Mouse (Mus musculus): ENCODE results near the gene Atf7ip. TPM values are rescaled to one million over a fixed set of nuclear protein-coding genes. Genes with fewer than 3 reads are reported as not detected.
A peak's percentile ranks its signal among the peaks of the same experiment; 100 is the strongest.

The Atf7ip gene
- polyA plus RNA-seq, 1 experiment = 110 TPM

DNA sequence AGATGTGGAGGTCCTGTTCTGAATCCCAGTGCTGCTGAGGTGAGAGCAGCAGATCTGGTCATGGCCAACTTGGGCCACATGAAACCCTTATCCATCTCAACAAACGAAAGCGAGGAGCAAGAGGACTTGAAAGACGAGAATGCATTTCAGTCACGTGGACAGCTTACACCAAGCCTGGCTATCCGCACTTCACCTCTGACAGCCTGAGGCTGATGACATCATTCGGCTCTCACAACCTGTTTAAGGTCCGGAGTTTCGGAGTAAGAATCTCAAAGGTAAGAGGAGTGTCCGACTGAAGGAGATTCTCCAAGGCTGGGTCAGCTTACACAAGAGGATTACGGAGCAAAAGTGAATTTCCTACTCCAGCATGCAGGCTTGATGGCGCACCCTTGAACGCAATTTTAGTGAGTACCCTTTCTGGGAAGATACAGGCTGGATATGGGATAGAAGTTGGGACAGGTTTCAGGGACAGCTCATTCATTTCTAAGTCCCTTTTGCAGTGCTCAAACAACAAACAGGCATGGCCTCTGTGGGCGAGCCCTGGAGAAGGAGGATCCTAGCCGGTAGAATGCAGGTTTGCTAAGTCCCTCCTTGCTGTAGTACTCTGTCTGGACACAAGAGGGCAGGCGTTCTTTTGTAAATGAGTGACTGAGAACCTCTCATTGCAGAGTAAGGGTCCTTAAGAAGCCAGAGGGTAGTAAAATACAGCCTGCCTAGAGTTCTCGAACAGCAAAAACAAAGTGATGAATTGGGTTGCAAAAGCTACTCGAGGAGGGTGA, 114.6 kb downstream of the Atf7ip start:
- no peak for TF ChIP-seq POLR2A (IDR thresholded peaks at IDR 0.05; ENCODE audit: insufficient read depth, low read length)
- TF ChIP-seq EP300 (IDR thresholded peaks at IDR 0.05; ENCODE audit: insufficient read depth, low read depth, low read length) = no peak
- peak; percentile 56 for TF ChIP-seq CTCF (IDR thresholded peaks at IDR 0.05; ENCODE audit: low read depth, low read length)
- Histone ChIP-seq H3K4me1 (ENCODE audit: control insufficient read depth, insufficient read depth, low read length) (peaks cover 4% of the 10 kb centered on the region), H3K27me3 (ENCODE audit: control insufficient read depth, insufficient read depth, low read length, poor library complexity, severe bottlenecking) (no peaks in the 10 kb centered on the region), H3K4me3 (ENCODE audit: low read depth, low read length) (no peak overlapping the region), H3K27ac (ENCODE audit: insufficient read depth, low read length) (no peak overlapping the region), H3K9me3 (replicated peaks; ENCODE audit: control insufficient read depth, insufficient read depth, low read length, poor library complexity, severe bottlenecking) (no peaks in the 10 kb centered on the region), H3K9ac (ENCODE audit: low read depth, poor library complexity, severe bottlenecking) (no peak overlapping the region), H3K36me3 (ENCODE audit: control insufficient read depth, insufficient read depth, low read length, poor library complexity, severe bottlenecking) (no peaks in the 10 kb centered on the region)

DNA sequence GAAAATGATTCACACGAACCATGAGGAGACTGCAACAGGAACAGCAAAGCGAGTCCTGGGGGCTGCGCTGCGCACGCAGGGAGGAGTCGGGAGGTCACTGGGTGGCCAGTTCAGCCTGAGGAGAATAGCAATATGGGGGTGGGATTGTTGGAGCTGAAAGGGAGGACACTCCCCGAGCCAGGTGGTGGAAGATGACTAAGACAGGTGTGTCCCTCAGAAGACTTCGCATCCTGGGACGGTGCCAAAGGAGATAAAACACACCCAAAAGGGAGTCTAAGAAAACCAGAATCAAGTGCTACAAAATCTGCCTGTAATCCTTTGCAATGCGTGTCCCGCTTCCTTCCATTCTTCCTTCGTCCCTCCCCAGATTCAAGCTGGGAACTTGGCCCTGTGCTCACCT, 119.5 kb downstream of the Atf7ip start:
- TF ChIP-seq EP300 (IDR thresholded peaks at IDR 0.05; ENCODE audit: insufficient read depth, low read depth, low read length) (peak; percentile 60; the same call in 1 of the 2 replicates), CTCF (IDR thresholded peaks at IDR 0.05; ENCODE audit: low read depth, low read length) (no peak)
- H3K4me3 ChIP-seq (ENCODE audit: low read depth, low read length) = no peak overlapping the region
- no peak overlapping the region for H3K9ac ChIP-seq (ENCODE audit: low read depth, poor library complexity, severe bottlenecking)
- H3K27me3 ChIP-seq (ENCODE audit: control insufficient read depth, insufficient read depth, low read length, poor library complexity, severe bottlenecking) = no peaks in the 10 kb centered on the region
- peaks cover 5% of the 10 kb centered on the region for H3K4me1 ChIP-seq (ENCODE audit: control insufficient read depth, insufficient read depth, low read length)
- no peak overlapping the region for H3K27ac ChIP-seq (ENCODE audit: insufficient read depth, low read length)
- no peaks in the 10 kb centered on the region for H3K36me3 ChIP-seq (ENCODE audit: control insufficient read depth, insufficient read depth, low read length, poor library complexity, severe bottlenecking)
- H3K9me3 ChIP-seq (replicated peaks; ENCODE audit: control insufficient read depth, insufficient read depth, low read length, poor library complexity, severe bottlenecking) = no peaks in the 10 kb centered on the region

DNA sequence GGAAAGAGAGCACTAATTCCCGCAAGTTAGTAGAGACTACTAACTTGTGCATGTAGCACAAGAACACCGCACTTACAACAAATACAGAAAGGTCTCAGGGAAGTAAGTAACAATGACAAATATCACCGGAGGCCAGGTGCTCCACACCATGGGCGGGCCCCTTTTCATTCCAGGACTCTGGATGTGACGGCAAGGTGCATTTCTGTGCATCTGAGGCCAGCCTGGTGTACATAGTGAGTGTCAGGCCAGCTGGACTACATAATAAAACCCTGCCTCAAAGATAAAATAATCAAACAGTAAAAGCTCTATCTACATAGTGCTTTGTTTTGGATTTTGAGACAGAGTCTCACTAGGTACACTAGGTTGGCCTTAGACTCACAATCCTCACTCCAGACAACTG, 123.7 kb downstream of the Atf7ip start:
- Histone ChIP-seq H3K9ac (ENCODE audit: low read depth, poor library complexity, severe bottlenecking) (no peak overlapping the region), H3K4me3 (ENCODE audit: low read depth, low read length) (no peak overlapping the region), H3K4me1 (ENCODE audit: control insufficient read depth, insufficient read depth, low read length) (peaks cover 5% of the 10 kb centered on the region), H3K27ac (ENCODE audit: insufficient read depth, low read length) (no peak overlapping the region), H3K9me3 (replicated peaks; ENCODE audit: control insufficient read depth, insufficient read depth, low read length, poor library complexity, severe bottlenecking) (no peaks in the 10 kb centered on the region), H3K36me3 (ENCODE audit: control insufficient read depth, insufficient read depth, low read length, poor library complexity, severe bottlenecking) (no peaks in the 10 kb centered on the region), H3K27me3 (ENCODE audit: control insufficient read depth, insufficient read depth, low read length, poor library complexity, severe bottlenecking) (no peaks in the 10 kb centered on the region)
- TF ChIP-seq POLR2A (IDR thresholded peaks at IDR 0.05; ENCODE audit: insufficient read depth, low read length) (no peak), CTCF (IDR thresholded peaks at IDR 0.05; ENCODE audit: low read depth, low read length) (no peak), EP300 (IDR thresholded peaks at IDR 0.05; ENCODE audit: insufficient read depth, low read depth, low read length) (no peak)

DNA sequence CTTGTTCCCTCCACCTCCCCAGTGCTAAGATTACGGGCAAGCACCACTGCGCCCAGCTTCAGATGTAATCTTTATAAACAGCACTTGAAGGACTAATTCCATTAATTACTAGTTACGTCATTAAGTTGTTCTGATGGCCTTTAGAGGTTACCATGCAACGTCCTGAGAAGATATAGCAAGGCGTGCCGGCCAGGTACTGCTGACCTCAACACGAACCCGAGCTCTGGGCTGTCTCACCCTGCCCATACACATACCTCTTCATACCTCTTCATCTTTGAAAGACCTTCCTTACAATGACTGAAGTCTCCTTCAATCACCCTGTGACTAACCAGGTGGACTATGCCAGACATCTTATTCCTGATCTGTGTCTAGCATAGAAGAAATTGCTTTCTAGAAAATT, 125.6 kb downstream of the Atf7ip start:
- Histone ChIP-seq H3K9me3 (replicated peaks; ENCODE audit: control insufficient read depth, insufficient read depth, low read length, poor library complexity, severe bottlenecking) (peaks cover 5% of the 10 kb centered on the region; the same call in 1 of the 2 replicates), H3K9ac (ENCODE audit: low read depth, poor library complexity, severe bottlenecking) (no peak overlapping the region), H3K4me1 (ENCODE audit: control insufficient read depth, insufficient read depth, low read length) (no peaks in the 10 kb centered on the region), H3K36me3 (ENCODE audit: control insufficient read depth, insufficient read depth, low read length, poor library complexity, severe bottlenecking) (no peaks in the 10 kb centered on the region), H3K4me3 (ENCODE audit: low read depth, low read length) (no peak overlapping the region), H3K27ac (ENCODE audit: insufficient read depth, low read length) (no peak overlapping the region), H3K27me3 (ENCODE audit: control insufficient read depth, insufficient read depth, low read length, poor library complexity, severe bottlenecking) (no peaks in the 10 kb centered on the region)
- TF ChIP-seq CTCF (IDR thresholded peaks at IDR 0.05; ENCODE audit: low read depth, low read length) (no peak), POLR2A (IDR thresholded peaks at IDR 0.05; ENCODE audit: insufficient read depth, low read length) (no peak), EP300 (IDR thresholded peaks at IDR 0.05; ENCODE audit: insufficient read depth, low read depth, low read length) (no peak)

DNA sequence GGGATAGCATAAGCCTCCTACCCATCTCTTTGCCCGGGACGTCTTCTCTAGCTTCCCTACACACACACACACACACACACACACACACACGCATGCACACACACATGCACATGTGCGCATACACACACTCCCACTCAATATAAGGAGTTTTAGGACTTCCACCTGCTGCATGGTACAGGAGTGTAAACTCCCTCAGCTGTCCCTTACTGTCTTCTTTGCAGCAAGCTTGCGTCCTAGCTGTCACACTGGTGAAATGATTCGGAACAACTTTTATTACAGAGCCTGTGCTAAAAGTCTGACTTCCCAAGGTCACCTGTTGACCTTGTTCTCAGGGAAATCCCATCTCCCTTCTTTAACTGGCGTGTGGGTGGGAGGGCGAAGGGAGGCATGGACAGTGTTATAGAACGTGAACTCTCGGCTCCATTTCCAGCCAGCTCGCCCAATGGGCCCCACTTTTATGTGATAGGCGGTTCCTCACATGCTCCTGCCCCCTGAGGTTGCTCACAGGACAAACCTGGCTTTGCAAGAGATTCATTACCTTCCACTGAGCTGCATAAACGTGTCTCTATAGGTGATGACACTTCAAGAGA, 126.1 kb downstream of the Atf7ip start:
- Histone ChIP-seq H3K36me3 (ENCODE audit: control insufficient read depth, insufficient read depth, low read length, poor library complexity, severe bottlenecking) (no peaks in the 10 kb centered on the region), H3K9ac (ENCODE audit: low read depth, poor library complexity, severe bottlenecking) (no peak overlapping the region), H3K4me1 (ENCODE audit: control insufficient read depth, insufficient read depth, low read length) (no peaks in the 10 kb centered on the region), H3K27ac (ENCODE audit: insufficient read depth, low read length) (no peak overlapping the region), H3K9me3 (replicated peaks; ENCODE audit: control insufficient read depth, insufficient read depth, low read length, poor library complexity, severe bottlenecking) (peaks cover 5% of the 10 kb centered on the region; the same call in 1 of the 2 replicates), H3K4me3 (ENCODE audit: low read depth, low read length) (no peak overlapping the region), H3K27me3 (ENCODE audit: control insufficient read depth, insufficient read depth, low read length, poor library complexity, severe bottlenecking) (no peaks in the 10 kb centered on the region)
- TF ChIP-seq POLR2A (IDR thresholded peaks at IDR 0.05; ENCODE audit: insufficient read depth, low read length) = no peak
- TF ChIP-seq CTCF (IDR thresholded peaks at IDR 0.05; ENCODE audit: low read depth, low read length) = no peak
- TF ChIP-seq EP300 (IDR thresholded peaks at IDR 0.05; ENCODE audit: insufficient read depth, low read depth, low read length) = no peak

DNA sequence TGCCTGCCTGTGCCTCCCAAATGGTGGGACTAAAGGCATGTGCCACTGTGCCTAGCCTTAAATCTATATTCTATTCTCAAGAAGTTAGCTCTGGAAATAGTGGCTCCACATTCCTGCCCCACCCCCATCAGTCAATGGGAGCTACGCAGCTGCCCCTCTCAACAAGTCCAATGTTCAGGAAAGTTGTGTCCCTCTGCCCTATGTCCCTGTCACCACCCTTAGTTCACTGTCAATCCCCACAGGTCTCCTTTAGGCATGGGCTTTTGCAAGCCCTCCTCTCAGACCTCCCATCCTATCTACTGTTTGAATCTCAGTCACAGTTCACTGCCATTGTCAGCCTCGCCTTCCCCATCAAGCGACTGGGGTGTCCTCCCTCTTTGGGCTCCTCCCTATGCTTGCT, 127.2 kb downstream of the Atf7ip start:
- H3K36me3 ChIP-seq (ENCODE audit: control insufficient read depth, insufficient read depth, low read length, poor library complexity, severe bottlenecking) = no peaks in the 10 kb centered on the region
- H3K9ac ChIP-seq (ENCODE audit: low read depth, poor library complexity, severe bottlenecking) = no peak overlapping the region
- no peaks in the 10 kb centered on the region for H3K4me1 ChIP-seq (ENCODE audit: control insufficient read depth, insufficient read depth, low read length)
- no peaks in the 10 kb centered on the region for H3K27me3 ChIP-seq (ENCODE audit: control insufficient read depth, insufficient read depth, low read length, poor library complexity, severe bottlenecking)
- H3K9me3 ChIP-seq (replicated peaks; ENCODE audit: control insufficient read depth, insufficient read depth, low read length, poor library complexity, severe bottlenecking) = peaks cover 5% of the 10 kb centered on the region; the same call in 1 of the 2 replicates
- TF ChIP-seq CTCF (IDR thresholded peaks at IDR 0.05; ENCODE audit: low read depth, low read length) (no peak), EP300 (IDR thresholded peaks at IDR 0.05; ENCODE audit: insufficient read depth, low read depth, low read length) (no peak), POLR2A (IDR thresholded peaks at IDR 0.05; ENCODE audit: insufficient read depth, low read length) (no peak)
- H3K27ac ChIP-seq (ENCODE audit: insufficient read depth, low read length) = no peak overlapping the region
- no peak overlapping the region for H3K4me3 ChIP-seq (ENCODE audit: low read depth, low read length)
